Mouse (Mus musculus): ENCODE measurements at regions not wholly inside any gene's neighbourhood (a gene's known extent, or its start where the extent isn't known, plus 50 kb on each side); places are given as distances from the start of the nearest gene placed in this dataset.

GRCm38 (mm10) chr3:66422445-66423037 lies 125.9 kb upstream of the Veph1 start:
- no peak overlapping the region for H3K4me3 ChIP-seq (ENCODE audit: control insufficient read depth in 1 of 2, insufficient read depth in 1 of 2, low read depth in 1 of 2, low read length in 2 of 2)
- no peak for ATAC-seq (ENCODE audit: insufficient number of reproducible peaks, insufficient read depth, low FRiP score, low read depth)
- H3K9me3 ChIP-seq (ENCODE audit: control insufficient read depth, low read length): no peaks in the 10 kb centered on the region
- H3K27ac ChIP-seq (replicated peaks in 1 of 2; ENCODE audit: control insufficient read depth in 1 of 2, insufficient read depth in 1 of 2, low read depth in 2 of 2, low read length in 2 of 2): no peak overlapping the region
- H3K4me2 ChIP-seq (ENCODE audit: low read length): no peak overlapping the region
- H3K9ac ChIP-seq (ENCODE audit: low read length): no peak overlapping the region
- H3K36me3 ChIP-seq (ENCODE audit: control insufficient read depth, insufficient read depth, low read length): no peaks in the 10 kb centered on the region
- no peaks in the 10 kb centered on the region for H3K4me1 ChIP-seq (ENCODE audit: control insufficient read depth in 2 of 2, insufficient read depth in 2 of 2, low read length in 2 of 2)
- no peaks in the 10 kb centered on the region for H3K27me3 ChIP-seq (ENCODE audit: control insufficient read depth, insufficient read depth, low read length)
- 66% methylated on average over 6 of the region's 6 CpGs for WGBS

DNA sequence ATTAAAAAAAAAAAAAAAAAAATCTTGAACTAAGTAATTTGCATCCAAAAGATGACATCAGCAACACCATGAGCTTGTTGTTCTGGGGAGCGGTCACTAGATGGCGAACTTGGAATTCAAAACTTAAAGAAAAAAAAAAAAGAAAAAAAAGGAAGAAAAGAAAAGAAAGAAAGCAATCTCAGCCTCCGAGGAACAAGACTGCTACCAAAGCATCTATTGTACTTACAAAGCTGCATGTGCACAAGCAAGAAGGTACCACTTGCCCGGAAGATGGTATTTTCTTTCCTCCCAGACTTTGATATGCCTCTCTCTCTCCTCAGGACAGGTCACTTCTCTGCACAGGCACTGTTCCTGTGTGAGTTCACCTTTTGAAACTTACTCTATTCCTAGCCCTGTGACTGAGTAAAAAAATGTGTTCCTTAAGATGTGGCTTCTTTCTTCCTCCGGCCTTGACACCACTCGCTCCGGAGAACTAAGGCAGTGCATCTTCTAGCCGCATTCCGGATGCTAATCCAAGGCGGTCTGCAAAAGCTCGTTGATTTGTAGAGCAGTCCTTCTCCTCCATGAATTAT lies 114.2 kb upstream of the Veph1 start:
- no peaks in the 10 kb centered on the region for H3K27me3 ChIP-seq (ENCODE audit: control insufficient read depth, insufficient read depth, low read length)
- no peak for ATAC-seq (ENCODE audit: insufficient number of reproducible peaks, insufficient read depth, low FRiP score, low read depth)
- H3K4me2 ChIP-seq (ENCODE audit: low read length): peak overlapping the region; percentile 59
- no peaks in the 10 kb centered on the region; a peak in 1 of 4 replicates for H3K4me1 ChIP-seq (ENCODE audit: control insufficient read depth in 2 of 2, insufficient read depth in 2 of 2, low read length in 2 of 2)
- H3K9ac ChIP-seq (ENCODE audit: low read length): no peak overlapping the region
- H3K27ac ChIP-seq (replicated peaks in 1 of 2; ENCODE audit: control insufficient read depth in 1 of 2, insufficient read depth in 1 of 2, low read depth in 2 of 2, low read length in 2 of 2): no peak overlapping the region
- WGBS: 48% methylated on average over 11 of the region's 11 CpGs
- H3K4me3 ChIP-seq (ENCODE audit: control insufficient read depth in 1 of 2, insufficient read depth in 1 of 2, low read depth in 1 of 2, low read length in 2 of 2): peak overlapping the region; percentile 19 to 22; a peak in 3 of 4 replicates
- H3K9me3 ChIP-seq (ENCODE audit: control insufficient read depth, low read length): no peaks in the 10 kb centered on the region
- H3K36me3 ChIP-seq (ENCODE audit: control insufficient read depth, insufficient read depth, low read length): no peaks in the 10 kb centered on the region

- Histone ChIP-seq H3K4me1 (ENCODE audit: control insufficient read depth in 2 of 2, insufficient read depth in 2 of 2, low read length in 2 of 2) (no peaks in the 10 kb centered on the region; a peak in 1 of 4 replicates), H3K9me3 (ENCODE audit: control insufficient read depth, low read length) (no peaks in the 10 kb centered on the region), H3K27ac (replicated peaks in 1 of 2; ENCODE audit: control insufficient read depth in 1 of 2, insufficient read depth in 1 of 2, low read depth in 2 of 2, low read length in 2 of 2) (no peak overlapping the region), H3K27me3 (ENCODE audit: control insufficient read depth, insufficient read depth, low read length) (no peaks in the 10 kb centered on the region), H3K4me3 (ENCODE audit: control insufficient read depth in 1 of 2, insufficient read depth in 1 of 2, low read depth in 1 of 2, low read length in 2 of 2) (no peak overlapping the region), H3K4me2 (ENCODE audit: low read length) (no peak overlapping the region), H3K9ac (ENCODE audit: low read length) (no peak overlapping the region), H3K36me3 (ENCODE audit: control insufficient read depth, insufficient read depth, low read length) (no peaks in the 10 kb centered on the region)
- ATAC-seq (ENCODE audit: insufficient number of reproducible peaks, insufficient read depth, low FRiP score, low read depth): no peak
- WGBS: 70% methylated on average over 7 of the region's 7 CpGs
These were observed 112.2 kb upstream of the Veph1 start for GRCm38 (mm10) chr3:66408791-66409190.

- Histone ChIP-seq H3K9me3 (ENCODE audit: control insufficient read depth, low read length) (no peaks in the 10 kb centered on the region), H3K4me1 (ENCODE audit: control insufficient read depth in 2 of 2, insufficient read depth in 2 of 2, low read length in 2 of 2) (peaks cover 0 to 1% of the 10 kb centered on the region in 2 experiments; a peak in 1 of 4 replicates), H3K9ac (ENCODE audit: low read length) (no peak overlapping the region), H3K27me3 (ENCODE audit: control insufficient read depth, insufficient read depth, low read length) (no peaks in the 10 kb centered on the region), H3K4me2 (ENCODE audit: low read length) (no peak overlapping the region), H3K4me3 (ENCODE audit: control insufficient read depth in 1 of 2, insufficient read depth in 1 of 2, low read depth in 1 of 2, low read length in 2 of 2) (no peak overlapping the region), H3K27ac (replicated peaks in 1 of 2; ENCODE audit: control insufficient read depth in 1 of 2, insufficient read depth in 1 of 2, low read depth in 2 of 2, low read length in 2 of 2) (no peak overlapping the region), H3K36me3 (ENCODE audit: control insufficient read depth, insufficient read depth, low read length) (no peaks in the 10 kb centered on the region)
- 64% methylated on average over 4 of the region's 4 CpGs for WGBS
- no peak for ATAC-seq (ENCODE audit: insufficient number of reproducible peaks, insufficient read depth, low FRiP score, low read depth)
These were observed 109.0 kb upstream of the Veph1 start for GRCm38 (mm10) chr3:66405645-66406044.

DNA sequence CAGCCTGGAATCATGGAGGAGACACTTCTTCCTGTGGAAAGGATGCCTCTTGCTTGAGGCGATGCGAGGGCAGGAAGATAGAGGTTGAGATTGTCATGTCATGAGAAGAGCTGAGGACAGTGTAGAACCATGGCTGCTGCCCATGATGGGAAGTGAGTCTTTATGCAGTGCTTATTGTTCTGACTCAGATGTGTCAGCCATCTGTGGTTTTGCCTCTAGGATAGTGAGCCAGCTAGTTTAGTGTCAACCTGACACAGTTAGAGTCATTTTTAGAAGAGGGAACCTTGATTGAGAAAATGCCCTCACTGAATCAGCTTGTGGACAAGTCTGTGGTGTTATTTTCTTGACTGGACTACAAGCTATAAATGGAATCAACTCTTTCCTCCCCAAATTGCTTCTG lies 107.1 kb upstream of the Veph1 start:
- Histone ChIP-seq H3K9me3 (ENCODE audit: control insufficient read depth, low read length) (no peaks in the 10 kb centered on the region), H3K4me2 (ENCODE audit: low read length) (no peak overlapping the region), H3K9ac (ENCODE audit: low read length) (no peak overlapping the region), H3K36me3 (ENCODE audit: control insufficient read depth, insufficient read depth, low read length) (no peaks in the 10 kb centered on the region), H3K27me3 (ENCODE audit: control insufficient read depth, insufficient read depth, low read length) (no peaks in the 10 kb centered on the region), H3K4me1 (ENCODE audit: control insufficient read depth in 2 of 2, insufficient read depth in 2 of 2, low read length in 2 of 2) (peaks cover 0 to 4% of the 10 kb centered on the region in 2 experiments; a peak in 1 of 4 replicates), H3K4me3 (ENCODE audit: control insufficient read depth in 1 of 2, insufficient read depth in 1 of 2, low read depth in 1 of 2, low read length in 2 of 2) (no peak overlapping the region), H3K27ac (replicated peaks in 1 of 2; ENCODE audit: control insufficient read depth in 1 of 2, insufficient read depth in 1 of 2, low read depth in 2 of 2, low read length in 2 of 2) (no peak overlapping the region)
- no peak for ATAC-seq (ENCODE audit: insufficient number of reproducible peaks, insufficient read depth, low FRiP score, low read depth)
- 73% methylated on average over 2 of the region's 2 CpGs for WGBS

DNA sequence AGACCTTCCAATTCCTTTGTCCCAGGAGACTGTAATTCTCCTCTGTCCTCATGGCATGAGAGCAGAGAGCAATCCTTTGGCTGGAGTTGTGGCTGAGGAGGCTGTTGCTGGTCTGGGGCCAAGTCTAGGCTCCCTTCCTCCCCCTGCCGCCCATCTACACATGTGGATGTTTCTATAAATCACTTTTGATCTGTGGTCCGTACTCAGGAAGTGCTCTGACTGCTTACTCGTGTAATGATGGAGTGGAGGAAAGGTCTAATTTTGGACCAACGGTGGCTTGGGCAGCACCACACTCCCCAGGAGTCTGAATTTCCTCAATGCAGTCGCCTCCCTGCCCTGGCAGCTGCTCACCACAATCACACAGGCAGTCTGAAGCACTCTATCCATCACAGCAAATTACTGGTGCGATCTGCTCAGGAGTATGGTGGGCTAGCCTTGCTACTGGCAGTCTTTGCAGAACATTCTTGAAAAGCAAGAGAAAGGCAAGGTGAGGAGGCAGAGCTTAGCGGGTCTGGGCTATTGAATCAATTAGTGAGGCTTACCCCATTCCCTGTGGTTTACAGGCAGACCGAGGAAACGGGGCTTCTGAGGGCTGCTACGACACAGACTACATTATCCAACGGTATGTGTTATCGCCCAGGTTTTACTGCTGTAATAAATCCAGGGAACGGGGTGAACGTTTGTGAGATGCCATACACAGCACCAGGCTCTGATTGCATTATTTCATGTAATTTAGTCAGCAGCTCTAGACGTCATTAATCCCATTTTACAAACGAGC lies 104.3 kb upstream of the Veph1 start:
- peaks cover 0 to 4% of the 10 kb centered on the region in 2 experiments; a peak in 1 of 4 replicates for H3K4me1 ChIP-seq (ENCODE audit: control insufficient read depth in 2 of 2, insufficient read depth in 2 of 2, low read length in 2 of 2)
- H3K9ac ChIP-seq (ENCODE audit: low read length): no peak overlapping the region
- no peaks in the 10 kb centered on the region for H3K27me3 ChIP-seq (ENCODE audit: control insufficient read depth, insufficient read depth, low read length)
- H3K4me2 ChIP-seq (ENCODE audit: low read length): no peak overlapping the region
- 52% methylated on average over 16 of the region's 16 CpGs for WGBS
- H3K9me3 ChIP-seq (ENCODE audit: control insufficient read depth, low read length): no peaks in the 10 kb centered on the region
- H3K4me3 ChIP-seq (ENCODE audit: control insufficient read depth in 1 of 2, insufficient read depth in 1 of 2, low read depth in 1 of 2, low read length in 2 of 2): no peak overlapping the region
- ATAC-seq (ENCODE audit: insufficient number of reproducible peaks, insufficient read depth, low FRiP score, low read depth): no peak
- H3K27ac ChIP-seq (replicated peaks in 1 of 2; ENCODE audit: control insufficient read depth in 1 of 2, insufficient read depth in 1 of 2, low read depth in 2 of 2, low read length in 2 of 2): no peak overlapping the region
- no peaks in the 10 kb centered on the region for H3K36me3 ChIP-seq (ENCODE audit: control insufficient read depth, insufficient read depth, low read length)

DNA sequence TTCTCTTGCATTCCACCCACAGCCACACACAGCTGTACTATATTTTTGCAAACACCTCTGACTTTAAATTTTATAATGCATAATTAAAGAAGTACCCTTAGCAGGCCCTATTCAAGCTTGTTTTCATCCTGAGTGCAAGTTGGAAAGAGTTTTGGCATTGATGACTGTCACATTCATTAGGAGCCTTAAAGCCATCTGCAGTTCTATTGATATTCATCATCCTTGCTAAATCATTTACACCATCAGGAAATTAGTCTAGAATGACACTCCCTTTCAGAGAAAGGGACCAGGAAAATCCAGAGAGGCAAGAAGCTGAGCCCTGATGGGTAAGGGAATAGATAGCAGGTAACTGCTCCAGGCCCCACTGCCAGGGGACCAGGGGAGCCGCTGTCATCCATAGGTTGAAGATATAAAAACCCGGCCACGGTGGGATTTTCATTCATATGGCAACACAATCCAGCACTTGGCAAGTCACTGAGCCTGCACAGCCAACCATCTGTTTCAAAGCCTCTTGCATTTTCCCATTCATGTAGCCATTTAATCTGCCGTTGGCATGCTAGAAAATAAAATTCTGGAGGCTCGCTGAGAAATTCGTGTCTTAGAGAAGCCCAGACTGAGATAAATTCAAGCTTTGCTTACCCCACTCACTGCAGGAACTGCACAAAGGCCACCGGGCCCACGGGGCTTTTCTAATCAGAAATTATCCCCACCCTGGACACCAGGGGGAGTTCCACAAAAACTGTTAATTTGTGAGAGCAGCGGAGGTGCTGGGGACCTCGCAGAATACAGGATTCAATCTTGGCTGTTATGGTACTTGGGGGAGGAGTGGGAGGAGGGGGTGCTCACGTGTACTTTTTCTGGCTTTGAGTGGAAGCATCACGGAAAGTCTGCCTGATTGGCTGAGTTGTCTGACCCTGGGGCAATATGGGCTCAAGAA lies 101.8 kb upstream of the Veph1 start:
- Histone ChIP-seq H3K4me2 (ENCODE audit: low read length) (no peak overlapping the region), H3K36me3 (ENCODE audit: control insufficient read depth, insufficient read depth, low read length) (no peaks in the 10 kb centered on the region), H3K27ac (replicated peaks in 1 of 2; ENCODE audit: control insufficient read depth in 1 of 2, insufficient read depth in 1 of 2, low read depth in 2 of 2, low read length in 2 of 2) (no peak overlapping the region), H3K9ac (ENCODE audit: low read length) (no peak overlapping the region), H3K27me3 (ENCODE audit: control insufficient read depth, insufficient read depth, low read length) (no peaks in the 10 kb centered on the region), H3K9me3 (ENCODE audit: control insufficient read depth, low read length) (no peaks in the 10 kb centered on the region), H3K4me1 (ENCODE audit: control insufficient read depth in 2 of 2, insufficient read depth in 2 of 2, low read length in 2 of 2) (0 out of 4 replicates have a peak, but pooled peaks cover 0 to 4% of the 10 kb centered on the region in 2 experiments), H3K4me3 (ENCODE audit: control insufficient read depth in 1 of 2, insufficient read depth in 1 of 2, low read depth in 1 of 2, low read length in 2 of 2) (no peak overlapping the region)
- 54% methylated on average over 12 of the region's 12 CpGs for WGBS
- no peak for ATAC-seq (ENCODE audit: insufficient number of reproducible peaks, insufficient read depth, low FRiP score, low read depth)

Measured in heart, embryonic 14.5 days (tissue).